Mouse (Mus musculus) kidney, adult 2 months (tissue): ENCODE data around the gene Fasl.

Source experiments
- CTCF ChIP-seq: fragments of 200-500 bp; conservative IDR thresholded peaks from 2 replicates; pipeline ENCODE4 v1.5.1; 2011; ENCODE audit warnings: low read depth, mild to moderate bottlenecking, control low read depth, low read length, moderate library complexity, mixed read lengths; ENCODE audit not compliant: insufficient read depth, insufficient read length
- POLR2A ChIP-seq: fragments of 200-500 bp; IDR thresholded peaks from one replicate; pipeline ENCODE4 v1.6.1; 2011; ENCODE audit warnings: low read depth, low read length, control low read depth

GRCm38 (mm10) chr1:161798866-161799265 lies 10.6 kb upstream of the Fasl start:
- no peak for TF ChIP-seq CTCF
- TF ChIP-seq POLR2A, result no peak
